ENCODE assay signal across 22 mouse cellular contexts in genomic region chr2:173810851-173811130, GRCm38 (mm10).
"Had no signal": no experiment of that assay in that cellular context is flagged by ENCODE, and none has a peak within 500 bp of the region (broad histone marks: within the 10 kb centered on the region; RNA-seq: fewer than 3 reads in every experiment).

No protein-coding gene starts in this region.

- H3K4me2 ChIP-seq: limb, embryonic 12.5 days; liver, embryonic 12.5 days; liver, embryonic 15.5 days; lung, embryonic 15.5 days; midbrain, embryonic 15.5 days; neural tube, embryonic 12.5 days; neural tube, embryonic 15.5 days had no signal

- H3K27ac ChIP-seq: layer of hippocampus, adult 2 months; limb, embryonic 12.5 days; liver, embryonic 12.5 days; liver, embryonic 15.5 days; lung, embryonic 15.5 days; midbrain, embryonic 10.5 days; midbrain, embryonic 15.5 days; neural tube, embryonic 12.5 days; neural tube, embryonic 15.5 days had no signal

- DNase-seq: kidney, adult 18-20 months; kidney, adult 9 months; kidney, postnatal 25 days; layer of hippocampus, adult 9-11 months; liver; lung, adult 18-20 months; lung, postnatal 36 days; right cerebral cortex, adult 18-20 months; right cerebral cortex, postnatal 14 days; right cerebral cortex, postnatal 4 days; thymus, adult 18-20 months; thymus, postnatal 36 days had no signal

- H3K36me3 ChIP-seq: limb, embryonic 12.5 days; liver, embryonic 12.5 days; liver, embryonic 15.5 days; lung, embryonic 15.5 days; midbrain, embryonic 10.5 days; midbrain, embryonic 15.5 days; neural tube, embryonic 12.5 days; neural tube, embryonic 15.5 days had no signal

- H3K9ac ChIP-seq: limb, embryonic 12.5 days; liver, embryonic 12.5 days; liver, embryonic 15.5 days; lung, embryonic 15.5 days; midbrain, embryonic 15.5 days; neural tube, embryonic 12.5 days; neural tube, embryonic 15.5 days had no signal

- H3K4me3 ChIP-seq: layer of hippocampus, adult 2 months; limb, embryonic 12.5 days; liver, embryonic 12.5 days; liver, embryonic 15.5 days; lung, embryonic 15.5 days; megakaryocyte, embryonic 14.5 days; midbrain, embryonic 10.5 days; midbrain, embryonic 15.5 days; neural tube, embryonic 12.5 days; neural tube, embryonic 15.5 days had no signal

- ATAC-seq: liver, embryonic 12.5 days; midbrain, embryonic 15.5 days had no signal

- H3K4me1 ChIP-seq: limb, embryonic 12.5 days; liver, embryonic 12.5 days; liver, embryonic 15.5 days; lung, embryonic 15.5 days; megakaryocyte, embryonic 14.5 days; midbrain, embryonic 10.5 days; midbrain, embryonic 15.5 days; neural tube, embryonic 12.5 days; neural tube, embryonic 15.5 days had no signal

- H3K9me3 ChIP-seq: limb, embryonic 12.5 days; liver, embryonic 12.5 days; liver, embryonic 15.5 days; lung, embryonic 15.5 days; midbrain, embryonic 10.5 days; midbrain, embryonic 15.5 days; neural tube, embryonic 12.5 days; neural tube, embryonic 15.5 days had no signal

- H3K27me3 ChIP-seq: limb, embryonic 12.5 days; liver, embryonic 12.5 days; liver, embryonic 15.5 days; lung, embryonic 15.5 days; midbrain, embryonic 15.5 days; neural tube, embryonic 12.5 days; neural tube, embryonic 15.5 days had no signal
